ENCODE assay signal across 9 mouse cellular contexts in genomic region chr6:30895819-30896194, GRCm38 (mm10). TPM values are rescaled to one million over a fixed set of nuclear protein-coding genes. Genes with fewer than 3 reads are reported as not detected.
DNase-seq lines count a peak whose midpoint lies in the region; ATAC-seq and TF ChIP-seq lines count a peak whose summit lies in the region.
"Had no signal": no experiment of that assay in that cellular context is flagged by ENCODE, and none has a peak within 500 bp of the region (broad histone marks: within the 10 kb centered on the region; RNA-seq: fewer than 3 reads in every experiment).

No protein-coding gene starts in this region.

- no peak for TF ChIP-seq CTCF in kidney, adult 2 months (conservative IDR thresholded peaks at IDR 0.05; ENCODE audit: insufficient read depth, insufficient read length, low read depth, low read length)

- no peak overlapping the region for H3K27ac ChIP-seq in kidney, adult 2 months (ENCODE audit: insufficient read depth, low read depth, low read length)
- H3K27ac ChIP-seq in forebrain, embryonic 16.5 days (ENCODE audit: low read length), result peak overlapping the region; percentile 96

- H3K9ac ChIP-seq in forebrain, embryonic 16.5 days (replicated peaks; ENCODE audit: low read depth, low read length), result peak overlapping the region; percentile 87

- H3K27me3 ChIP-seq in kidney, adult 2 months (replicated peaks; ENCODE audit: control insufficient read depth, insufficient read depth, low read length), result no peaks in the 10 kb centered on the region
- no peaks in the 10 kb centered on the region for H3K27me3 ChIP-seq in forebrain, embryonic 16.5 days (replicated peaks; ENCODE audit: control insufficient read depth, insufficient read depth, low read length)

- H3K4me3 ChIP-seq in kidney, adult 2 months (ENCODE audit: insufficient read depth, low read depth, low read length), result peak overlapping the region; percentile 87
- H3K4me3 ChIP-seq in forebrain, embryonic 16.5 days (replicated peaks; ENCODE audit: low read length), result peak overlapping the region; percentile 82

- DNase-seq in kidney, adult 2 months, result no peak
- no peak for DNase-seq in kidney, adult 9 months
- peak; percentile 47 for DNase-seq in 416B (ENCODE audit: low read depth)
- DNase-seq in MN1 (ENCODE audit: low spot score), result peak; percentile 46
- peak; percentile 15 for DNase-seq in lung, postnatal 10 days
- no peak for DNase-seq in thymus, postnatal 36 days

- no peak for TF ChIP-seq POLR2A in kidney, adult 2 months (IDR thresholded peaks at IDR 0.05; ENCODE audit: low read depth, low read length)

- peaks cover 3% of the 10 kb centered on the region; the same call in 1 of the 2 replicates for H3K4me1 ChIP-seq in kidney, adult 2 months (ENCODE audit: control insufficient read depth, insufficient read depth, low read length)
- peaks cover 13% of the 10 kb centered on the region for H3K4me1 ChIP-seq in forebrain, embryonic 16.5 days (replicated peaks; ENCODE audit: control insufficient read depth, insufficient read depth, low read length)

- ATAC-seq in forebrain, embryonic 16.5 days, result no peak
- no peak for ATAC-seq in granulocyte monocyte progenitor cell, adult 5-6 weeks (replicated peaks; ENCODE audit: poor library complexity, severe bottlenecking)

- H3K36me3 ChIP-seq in kidney, adult 2 months (ENCODE audit: control insufficient read depth, insufficient read depth, low read length), result no peaks in the 10 kb centered on the region
- peaks cover 2% of the 10 kb centered on the region; the same call in 1 of the 2 replicates for H3K36me3 ChIP-seq in forebrain, embryonic 16.5 days (ENCODE audit: control insufficient read depth, insufficient read depth)

- WGBS in kidney, adult 2 months, result 22% methylated on average over 3 of the region's 3 CpGs
- WGBS in forebrain, embryonic 16.5 days, result 17% methylated on average over 3 of the region's 3 CpGs

- no peaks in the 10 kb centered on the region for H3K9me3 ChIP-seq in forebrain, embryonic 16.5 days (ENCODE audit: control insufficient read depth, low read length)

- H3K4me2 ChIP-seq in forebrain, embryonic 16.5 days (ENCODE audit: low read length), result peak overlapping the region; percentile 77

RNA-seq across cellular contexts. Expression of gene Copg2, which starts 0.8 kb away (rescaled TPM):
- 13.0 and 15.6 TPM in 2 replicates for polyA plus RNA-seq in kidney, adult 2 months (2012; rRNA removed)
- polyA plus RNA-seq in forebrain, embryonic 16.5 days (2015; fragmentation: Nextera tagmentation; extraction: Ambion mirVana), result 27.0 and 31.1 TPM in 2 replicates
- 17.4 and 23.8 TPM in 2 replicates for total RNA-seq in granulocyte monocyte progenitor cell, adult 5-6 weeks (2014; fragmentation: Nextera tagmentation)
- total RNA-seq in granulocyte monocyte progenitor cell, adult 5-6 weeks (2017), result 40.1 and 44.7 TPM in 2 replicates

RNA-seq across cellular contexts. Expression of gene Tsga13, which starts 19.6 kb away (rescaled TPM):
- polyA plus RNA-seq in kidney, adult 2 months (2012; rRNA removed), result not detected in 2 replicates
- 0.19 and 0.31 TPM in 2 replicates for polyA plus RNA-seq in forebrain, embryonic 16.5 days (2015; fragmentation: Nextera tagmentation; extraction: Ambion mirVana)
- not detected in 2 replicates for total RNA-seq in granulocyte monocyte progenitor cell, adult 5-6 weeks (2014; fragmentation: Nextera tagmentation)
- not detected in 2 replicates for total RNA-seq in granulocyte monocyte progenitor cell, adult 5-6 weeks (2017)
- total RNA-seq: neutrophil, adult 5-6 weeks had no signal

Comparison
In these comparisons a context has a peak if more than half of its experiments do, and no peak if none do; other contexts are left out.
1. DNase-seq: peak in 416B (single experiment), MN1 (single experiment) and lung, postnatal 10 days (single experiment); none in kidney, adult 2 months (single experiment), kidney, adult 9 months (single experiment) and thymus, postnatal 36 days (0 of 2).